Mouse (Mus musculus): Measurements from ENCODE around the gene Nfe2l2. TPM values are rescaled to one million over a fixed set of nuclear protein-coding genes. Genes with fewer than 3 reads are reported as not detected.
"Not testable (repeated sequence)": the region's sequence is repeated elsewhere in the genome, so short reads cannot be mapped to it uniquely, and the experiment has no call there.

Gene Nfe2l2
- total RNA-seq, 2 experiments from 2014 or later: 12.1 to 12.3 TPM

- DNase-seq (ENCODE audit: extremely low spot score in 1 of 2, low spot score in 1 of 2): no peak
Measured at GRCm38 (mm10) chr2:75716046-75717016, 11.9 kb upstream of the Nfe2l2 start.

GRCm38 (mm10) chr2:75714766-75715165 is 10.3 kb upstream of the Nfe2l2 start:
- no peak for DNase-seq (ENCODE audit: extremely low spot score in 1 of 2, low spot score in 1 of 2)

DNA sequence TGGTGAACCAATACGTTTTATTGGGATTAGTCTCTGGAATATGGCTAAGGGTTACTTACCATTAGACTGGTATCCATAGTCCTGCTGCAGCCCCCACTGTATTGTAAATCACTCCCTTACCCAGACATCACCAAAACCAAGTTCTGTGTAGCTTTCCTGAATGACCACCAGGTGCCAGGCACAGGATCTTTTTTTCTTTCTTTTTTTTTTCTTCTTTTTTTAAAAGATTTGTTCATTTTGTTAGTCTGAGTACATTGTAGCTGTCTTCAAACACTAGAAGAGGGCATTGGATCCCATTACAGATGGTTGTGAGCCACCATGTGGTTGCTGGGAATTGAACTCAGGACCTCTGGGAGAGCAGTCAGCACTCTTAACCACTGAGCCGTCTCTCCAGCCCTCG is 8.6 kb upstream of the Nfe2l2 start:
- DNase-seq (ENCODE audit: extremely low spot score in 1 of 2, low spot score in 1 of 2): no peak

DNA sequence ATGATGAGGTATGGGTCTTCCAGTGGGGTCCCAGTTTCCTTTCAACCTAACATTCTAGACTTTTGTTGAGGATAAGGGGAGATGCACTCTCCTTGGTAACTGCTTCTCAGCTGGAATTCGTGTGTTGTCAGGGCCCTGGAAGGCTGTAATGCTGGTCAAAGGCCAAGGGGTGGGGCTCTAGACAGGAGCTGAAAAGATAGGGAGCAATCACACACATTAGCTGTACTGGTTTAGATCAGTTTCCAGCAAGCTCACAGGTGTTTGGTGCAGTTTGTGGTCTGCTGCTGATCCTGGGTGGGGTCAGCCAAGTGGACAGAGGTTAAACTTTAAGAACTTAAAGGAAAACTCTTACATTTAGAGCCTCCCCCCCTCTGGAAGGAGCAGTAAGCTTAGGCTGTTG is 3.0 kb upstream of the Nfe2l2 start:
- no peak for DNase-seq (ENCODE audit: extremely low spot score in 1 of 2, low spot score in 1 of 2)

- DNase-seq (ENCODE audit: extremely low spot score in 1 of 2, low spot score in 1 of 2): no peak
Measured at GRCm38 (mm10) chr2:75706435-75706834, 2.0 kb upstream of the Nfe2l2 start.

- DNase-seq (ENCODE audit: extremely low spot score in 1 of 2, low spot score in 1 of 2): no peak
Measured at GRCm38 (mm10) chr2:75705162-75705752, 816 bp upstream of the Nfe2l2 start.

DNA sequence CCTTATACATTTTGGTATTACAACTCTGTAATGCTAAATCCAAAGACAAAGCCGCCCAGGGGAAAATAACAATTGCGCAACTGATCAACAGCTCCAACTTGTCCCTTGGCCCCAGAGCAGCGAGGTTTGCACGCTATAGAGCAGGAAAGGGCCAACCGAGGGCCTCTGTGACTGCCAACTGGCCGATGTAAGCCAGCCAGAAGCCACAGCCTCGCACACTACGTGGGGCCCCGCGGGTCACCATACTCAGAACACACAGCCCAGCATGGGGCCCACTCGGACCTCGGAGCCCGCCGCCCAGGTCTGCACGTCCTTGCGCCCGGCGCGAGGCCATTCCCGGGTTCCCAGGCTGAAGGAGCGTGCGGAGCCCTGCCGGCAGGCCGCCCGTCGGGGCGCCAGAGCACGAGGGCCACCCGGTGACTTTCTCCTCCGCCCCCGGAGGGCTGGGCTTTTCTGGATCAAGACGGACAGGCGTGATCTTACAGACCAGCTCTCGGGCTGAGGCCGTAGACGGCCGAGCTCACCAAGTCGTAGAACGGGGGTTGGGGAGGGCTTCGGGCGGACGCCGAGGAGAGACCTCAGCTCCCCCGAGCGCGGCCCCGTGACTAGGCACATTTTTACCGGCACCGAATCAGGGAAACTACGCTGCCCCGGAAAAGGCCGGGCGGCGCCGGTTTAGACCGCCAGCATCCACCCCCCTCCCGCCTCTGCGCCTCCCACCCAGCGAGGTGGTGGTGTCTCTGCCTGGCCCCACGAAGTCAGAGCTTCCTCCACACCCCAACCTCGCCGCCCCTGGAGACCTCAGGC is 863 bp downstream of the Nfe2l2 start:
- peak; percentile 33 to 65 for DNase-seq (ENCODE audit: extremely low spot score in 1 of 2, low spot score in 1 of 2)

DNA sequence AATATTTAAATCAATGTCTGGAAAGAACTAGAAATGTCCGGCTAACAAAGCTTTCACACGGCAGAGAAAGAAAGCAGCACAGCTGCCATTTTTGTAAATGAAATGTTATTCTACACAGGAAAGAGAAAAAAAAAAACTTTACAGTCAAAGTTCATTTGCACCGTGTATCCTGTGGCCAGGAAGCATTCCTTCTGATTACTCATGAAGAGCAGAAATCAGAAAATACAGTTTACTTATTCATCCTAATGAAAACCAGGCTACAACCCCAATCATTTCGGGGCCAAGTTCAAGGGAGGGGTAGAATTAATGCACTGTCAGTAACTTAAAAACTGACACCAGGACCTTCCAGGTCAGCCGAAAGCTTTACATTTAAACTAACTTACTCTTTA is 1.9 kb downstream of the Nfe2l2 start:
- DNase-seq (ENCODE audit: extremely low spot score in 1 of 2, low spot score in 1 of 2): no peak

GRCm38 (mm10) chr2:75701822-75702587 is 2.4 kb downstream of the Nfe2l2 start:
- no peak for DNase-seq (ENCODE audit: extremely low spot score in 1 of 2, low spot score in 1 of 2)

DNA sequence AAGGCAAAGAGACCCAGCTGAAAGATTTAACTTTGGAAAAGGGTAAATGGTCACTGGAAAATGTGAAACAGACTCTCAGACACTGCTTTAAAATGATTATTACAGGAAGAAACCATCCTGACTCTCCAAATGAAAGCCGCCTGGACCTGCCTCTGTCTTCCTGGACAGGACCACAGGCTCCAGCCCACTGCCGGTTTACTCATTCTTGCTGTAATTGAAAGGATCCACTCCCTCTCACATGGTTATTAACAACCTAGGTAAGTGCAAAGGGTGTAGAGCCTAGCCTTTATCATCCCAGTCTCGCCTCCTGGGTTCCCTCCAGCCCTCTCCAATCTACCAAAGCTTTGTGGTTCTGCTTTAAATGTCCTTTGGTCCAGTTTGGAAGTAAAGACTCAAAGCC is 3.2 kb downstream of the Nfe2l2 start:
- no peak for DNase-seq (ENCODE audit: extremely low spot score in 1 of 2, low spot score in 1 of 2)

DNA sequence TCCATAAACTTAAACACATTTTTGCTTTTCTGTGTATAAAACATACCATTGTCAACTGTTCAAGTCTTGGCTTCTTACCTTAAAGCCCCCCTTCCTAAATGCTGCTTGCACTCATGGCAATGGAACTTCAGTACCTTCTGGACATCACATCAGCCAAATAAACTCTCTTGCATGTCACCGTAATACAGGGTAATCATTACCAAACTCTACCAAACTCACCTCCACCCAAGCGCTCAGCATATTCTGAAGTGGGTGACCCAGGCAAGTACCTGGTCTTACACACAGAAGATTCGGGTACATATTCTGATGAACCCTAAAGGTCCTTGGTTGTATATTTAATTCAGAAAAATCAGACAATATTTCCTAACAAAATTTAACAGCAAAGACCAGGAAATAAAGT is 3.9 kb downstream of the Nfe2l2 start:
- no peak for DNase-seq (ENCODE audit: extremely low spot score in 1 of 2, low spot score in 1 of 2)

- no peak for DNase-seq (ENCODE audit: extremely low spot score in 1 of 2, low spot score in 1 of 2)
Measured at GRCm38 (mm10) chr2:75698874-75699273, 5.6 kb downstream of the Nfe2l2 start.

GRCm38 (mm10) chr2:75698007-75698406 is 6.4 kb downstream of the Nfe2l2 start:
- DNase-seq (ENCODE audit: extremely low spot score in 1 of 2, low spot score in 1 of 2): no peak

DNA sequence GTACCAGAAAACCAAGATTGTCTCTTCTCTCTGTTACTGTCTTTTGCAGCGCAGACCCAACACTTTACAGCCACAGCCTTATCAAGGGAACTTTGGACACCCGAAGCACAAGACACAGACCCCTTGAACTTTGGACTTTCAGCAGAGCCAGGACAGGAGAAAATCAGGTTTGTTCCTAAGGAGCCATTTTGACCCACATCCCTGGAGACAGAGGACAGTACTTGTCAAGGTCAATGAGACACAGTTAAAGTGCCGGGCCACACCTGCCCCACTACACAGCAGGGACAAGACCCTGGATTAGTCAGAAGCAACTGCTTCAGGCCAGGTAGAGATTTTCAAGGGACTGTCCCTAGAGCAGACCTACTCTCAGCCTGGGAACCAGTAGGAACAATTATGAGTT is 7.2 kb downstream of the Nfe2l2 start:
- no peak for DNase-seq (ENCODE audit: extremely low spot score in 1 of 2, low spot score in 1 of 2)

DNA sequence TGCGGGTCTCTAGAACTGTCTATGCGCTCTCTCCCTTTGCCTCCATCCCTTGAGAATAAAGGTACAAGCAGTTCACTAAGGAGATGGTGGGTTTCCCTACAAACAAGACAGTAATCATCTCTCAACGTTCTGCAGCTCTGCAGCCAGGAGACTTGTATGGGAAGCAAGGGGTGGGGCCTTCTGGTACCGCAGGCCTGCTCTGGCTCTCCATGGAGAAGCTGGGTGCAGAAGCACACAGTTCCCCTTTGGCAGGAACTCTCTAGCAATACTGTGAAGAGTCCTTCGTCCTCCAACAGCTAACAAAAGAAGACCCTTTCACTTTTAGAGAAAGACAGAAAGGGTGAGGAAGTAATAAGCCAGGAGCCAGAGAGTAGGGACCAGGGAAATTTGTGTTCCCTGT is 8.1 kb downstream of the Nfe2l2 start:
- no peak for DNase-seq (ENCODE audit: extremely low spot score in 1 of 2, low spot score in 1 of 2)

GRCm38 (mm10) chr2:75695676-75696350 is 8.6 kb downstream of the Nfe2l2 start:
- DNase-seq (ENCODE audit: extremely low spot score in 1 of 2, low spot score in 1 of 2): no peak

GRCm38 (mm10) chr2:75694926-75695325 is 9.5 kb downstream of the Nfe2l2 start:
- DNase-seq (ENCODE audit: extremely low spot score in 1 of 2, low spot score in 1 of 2): not testable (repeated sequence)

- DNase-seq (ENCODE audit: extremely low spot score in 1 of 2, low spot score in 1 of 2): no peak
Measured at GRCm38 (mm10) chr2:75692369-75692768, 12.1 kb downstream of the Nfe2l2 start.

- DNase-seq (ENCODE audit: extremely low spot score in 1 of 2, low spot score in 1 of 2): no peak
Measured at GRCm38 (mm10) chr2:75691316-75691715, 13.1 kb downstream of the Nfe2l2 start.

DNA sequence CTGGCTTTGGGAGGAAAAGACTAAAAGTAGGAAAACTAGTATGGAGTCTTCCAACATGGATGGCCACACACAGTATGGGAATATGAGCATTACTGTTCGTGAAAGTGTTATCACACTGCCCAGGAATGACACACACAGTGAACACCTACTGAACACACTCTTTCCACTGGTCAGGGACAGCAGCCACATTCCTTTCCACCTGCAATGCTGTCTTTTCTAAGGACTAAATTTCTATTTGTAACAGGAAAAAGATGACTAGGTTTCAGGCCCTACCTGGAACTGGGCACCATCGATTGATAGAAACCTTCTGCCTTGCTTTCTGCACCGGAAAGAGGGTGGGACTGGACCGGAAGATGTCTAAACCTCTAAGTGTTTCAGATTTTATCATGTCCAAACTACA is 13.8 kb downstream of the Nfe2l2 start:
- no peak for DNase-seq (ENCODE audit: extremely low spot score in 1 of 2, low spot score in 1 of 2)
